Mouse (Mus musculus): Measurements from ENCODE around the gene Gm20809. TPM values are rescaled to one million over a fixed set of nuclear protein-coding genes. Genes with fewer than 3 reads are reported as not detected.
"Not testable (repeated sequence)": the region's sequence is repeated elsewhere in the genome, so short reads cannot be mapped to it uniquely, and the experiment has no call there.

The Gm20809 gene
- not detected in 2 replicates for polyA plus RNA-seq (2015; fragmentation: Nextera tagmentation; extraction: Ambion mirVana)

- not testable (repeated sequence) for H3K4me3 ChIP-seq (ENCODE audit: low read depth, low read length); DNase-seq (ENCODE audit: low spot score); ATAC-seq (ENCODE audit: low FRiP score, low TSS enrichment); H3K36me3 ChIP-seq (ENCODE audit: control insufficient read depth, insufficient read depth, low read length); H3K9me3 ChIP-seq (ENCODE audit: control insufficient read depth, low read length); H3K4me2 ChIP-seq (replicated peaks; ENCODE audit: low read depth); H3K4me1 ChIP-seq (replicated peaks; ENCODE audit: control insufficient read depth, insufficient read depth); H3K27me3 ChIP-seq (ENCODE audit: control insufficient read depth, insufficient read depth, low read length); H3K9ac ChIP-seq (ENCODE audit: low read length); H3K27ac ChIP-seq (replicated peaks)
- WGBS: no CpG with 5 or more reads among the region's 3 CpGs
Measured at GRCm38 (mm10) chrY:24454757-24455156, at the start of gene Gm20809. Gene Gm20809 (plus strand): TSS chrY:24455057.

All from stomach, postnatal 0 days (tissue).